Mouse (Mus musculus) lung, adult 2 months (tissue): ENCODE measurements around the gene R3hdm1.

ENCODE experiments used
- CTCF ChIP-seq: fragments of 200-500 bp; IDR thresholded peaks from 2 replicates; pipeline ENCODE4 v1.5.1; 2011; ENCODE audit warnings: mild to moderate bottlenecking, low read length, control low read depth; ENCODE audit not compliant: insufficient read depth
- POLR2A ChIP-seq: fragments of 200-500 bp; IDR thresholded peaks from 2 replicates; pipeline ENCODE4 v1.6.1; 2011; ENCODE audit warnings: low read depth, mild to moderate bottlenecking, control low read depth, low read length, borderline replicate concordance; ENCODE audit errors: extremely low read depth

- TF ChIP-seq POLR2A (no peak), CTCF (no peak)
Observed at GRCm38 (mm10) chr1:128076791-128077479, 26.2 kb upstream of the R3hdm1 start.
